Mouse (Mus musculus): ENCODE data around the gene Trim5. TPM values are rescaled to one million over a fixed set of nuclear protein-coding genes. Genes with fewer than 3 reads are reported as not detected.
A peak's percentile ranks its signal among the peaks of the same experiment; 100 is the strongest.
"Not testable (repeated sequence)": the region's sequence is repeated elsewhere in the genome, so short reads cannot be mapped to it uniquely, and the experiment has no call there.

The Trim5 gene
- polyA plus RNA-seq, 1 experiment from 2014 or later, result 0.44 TPM

DNA sequence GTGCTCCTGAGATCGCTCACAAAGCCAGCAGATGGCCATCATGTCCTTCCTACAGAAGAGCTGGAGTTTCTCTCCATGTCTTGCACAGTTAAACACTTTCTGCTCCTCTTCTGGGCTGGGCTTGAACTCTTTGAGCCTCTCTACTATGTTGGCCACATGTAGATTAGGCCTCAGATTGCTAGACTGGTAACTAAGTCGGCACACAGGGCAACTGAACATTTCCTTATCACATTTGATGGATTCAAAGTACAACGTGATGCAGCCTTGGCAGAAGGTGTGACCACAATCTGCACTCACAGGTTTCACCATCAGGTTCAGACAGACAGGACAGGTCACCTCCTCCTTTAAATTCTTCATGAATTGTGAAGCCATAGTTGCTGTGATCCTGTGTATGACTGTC is 8.5 kb downstream of the Trim5 start:
- not testable (repeated sequence) for H3K9ac ChIP-seq; DNase-seq (ENCODE audit: low spot score); H3K27me3 ChIP-seq (ENCODE audit: control insufficient read depth, insufficient read depth, low read length); H3K4me1 ChIP-seq (replicated peaks; ENCODE audit: control insufficient read depth, insufficient read depth, low read length); H3K27ac ChIP-seq; H3K4me2 ChIP-seq (replicated peaks); ATAC-seq (ENCODE audit: low FRiP score); H3K4me3 ChIP-seq (replicated peaks; ENCODE audit: low read length); H3K9me3 ChIP-seq (ENCODE audit: control insufficient read depth, low read length); H3K36me3 ChIP-seq (replicated peaks; ENCODE audit: control insufficient read depth, insufficient read depth)
- 91% methylated on average over 3 of the region's 3 CpGs for WGBS

DNA sequence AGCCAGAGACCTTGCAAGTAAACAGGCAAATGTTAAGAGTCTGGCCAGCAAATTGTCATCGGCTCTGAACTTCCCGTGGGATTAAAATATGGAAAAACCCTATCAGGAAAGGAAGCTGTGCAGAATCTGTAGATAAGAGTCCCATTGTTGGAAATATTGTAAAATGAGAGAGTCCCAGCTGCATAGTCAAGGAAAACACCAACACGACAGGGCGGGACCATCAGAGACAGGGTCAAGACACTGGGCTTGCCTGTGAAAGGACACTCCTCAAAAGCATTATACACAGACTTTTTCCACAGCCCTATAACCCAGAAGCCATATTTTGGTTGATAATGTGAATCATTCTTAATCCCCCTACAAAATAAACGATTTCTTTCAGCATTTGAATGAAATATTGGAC is 22.6 kb downstream of the Trim5 start:
- not testable (repeated sequence) for H3K4me3 ChIP-seq (replicated peaks; ENCODE audit: low read length); DNase-seq (ENCODE audit: low spot score); H3K36me3 ChIP-seq (replicated peaks; ENCODE audit: control insufficient read depth, insufficient read depth); H3K27ac ChIP-seq; H3K4me2 ChIP-seq (replicated peaks); H3K4me1 ChIP-seq (replicated peaks; ENCODE audit: control insufficient read depth, insufficient read depth, low read length); ATAC-seq (ENCODE audit: low FRiP score); H3K27me3 ChIP-seq (ENCODE audit: control insufficient read depth, insufficient read depth, low read length); H3K9ac ChIP-seq; H3K9me3 ChIP-seq (ENCODE audit: control insufficient read depth, low read length)
- WGBS, result 61% methylated on average over 2 of the region's 5 CpGs

DNA sequence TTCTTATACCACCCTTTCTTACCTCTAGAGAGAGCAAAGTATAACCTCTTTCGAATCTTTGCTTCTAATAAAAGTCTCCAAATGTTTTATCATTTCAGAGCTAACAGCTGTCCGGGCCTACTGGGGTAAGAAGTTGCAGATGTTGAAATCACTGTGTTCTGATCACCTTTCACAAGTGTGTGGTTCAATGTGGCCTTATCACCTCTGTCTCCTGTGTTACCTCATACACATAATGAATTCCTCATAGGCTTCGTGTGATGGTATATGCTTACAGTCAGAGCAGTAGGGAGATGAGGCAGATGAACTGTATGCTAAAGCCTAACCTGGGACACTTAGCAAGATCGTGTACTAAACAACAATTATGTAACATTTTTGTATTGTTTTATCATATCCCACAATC is 27.5 kb downstream of the Trim5 start:
- DNase-seq (ENCODE audit: low spot score); ATAC-seq (ENCODE audit: low FRiP score): not testable (repeated sequence)
- WGBS, result 89% methylated on average over 4 of the region's 4 CpGs

DNA sequence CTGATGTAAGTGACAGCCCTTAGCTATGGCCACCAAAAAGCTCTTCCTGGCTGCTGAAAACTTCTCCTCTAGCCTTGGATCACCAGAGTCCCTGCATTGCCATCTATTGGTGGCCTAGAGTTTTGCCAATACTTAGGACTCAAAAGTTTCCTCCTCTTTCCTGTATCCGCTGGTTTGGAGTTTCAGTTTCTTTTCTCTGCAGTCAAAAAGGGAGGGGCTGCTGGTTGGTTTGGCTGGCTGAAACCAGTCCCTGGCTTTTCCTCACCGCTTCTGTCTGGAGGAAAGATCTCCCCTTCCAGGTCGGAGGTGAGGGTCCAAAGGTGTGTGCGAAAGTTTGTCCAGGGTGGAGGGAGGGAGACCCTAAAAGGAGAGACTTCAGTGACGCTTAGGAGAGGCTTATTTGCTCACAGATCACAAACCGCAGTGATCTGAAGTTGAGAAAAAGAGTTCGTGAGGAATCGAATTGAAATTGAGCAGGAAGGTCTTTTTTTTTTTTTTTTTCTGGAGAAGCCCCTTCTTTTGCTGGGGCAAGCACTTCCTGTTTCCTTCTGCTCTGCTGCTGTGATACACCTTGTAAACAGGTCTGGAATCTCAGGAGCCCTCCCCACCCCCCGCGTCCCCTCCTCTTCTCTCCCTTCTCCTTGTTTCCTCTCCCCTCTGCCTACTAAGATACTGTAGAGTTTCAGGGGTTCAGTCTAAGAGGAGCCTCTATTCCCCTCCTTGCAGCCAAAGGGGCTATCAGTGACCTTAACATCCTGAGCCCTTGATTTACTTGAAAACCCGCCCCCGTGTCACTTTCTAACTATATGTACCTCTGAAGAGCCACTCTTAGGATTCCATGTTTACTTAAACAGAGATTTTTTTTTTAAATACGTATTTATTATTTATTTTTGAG is 43.4 kb downstream of the Trim5 start, which contains the start of gene Trim34a:
Gene Trim34a (plus strand): TSS at position 171 of the 895 bp plus-strand sequence.
- Histone ChIP-seq H3K9me3 (ENCODE audit: control insufficient read depth, low read length) (no peaks in the 10 kb centered on the region), H3K36me3 (replicated peaks; ENCODE audit: control insufficient read depth, insufficient read depth) (no peaks in the 10 kb centered on the region), H3K27ac (no peak within 1 kb of the TSS), H3K4me3 (replicated peaks; ENCODE audit: low read length) (peak within 1 kb of the TSS; percentile 27), H3K27me3 (ENCODE audit: control insufficient read depth, insufficient read depth, low read length) (no peaks in the 10 kb centered on the region), H3K4me2 (replicated peaks) (peak within 1 kb of the TSS; percentile 39), H3K9ac (peak within 1 kb of the TSS; percentile 41; the same call in 1 of the 2 replicates), H3K4me1 (replicated peaks; ENCODE audit: control insufficient read depth, insufficient read depth, low read length) (no peaks in the 10 kb centered on the region)
- ATAC-seq (ENCODE audit: low FRiP score) (peak; percentile 55; the same call in 1 of the 2 replicates), DNase-seq (ENCODE audit: low spot score) (peak; percentile 61)
- WGBS, result 9% methylated on average over 13 of the region's 13 CpGs

More for the DNA sequence above, 27.5 kb downstream of the Trim5 start:
- H3K4me3 ChIP-seq (replicated peaks; ENCODE audit: low read length); H3K4me1 ChIP-seq (replicated peaks; ENCODE audit: control insufficient read depth, insufficient read depth, low read length); H3K27me3 ChIP-seq (ENCODE audit: control insufficient read depth, insufficient read depth, low read length); H3K4me2 ChIP-seq (replicated peaks); H3K9me3 ChIP-seq (ENCODE audit: control insufficient read depth, low read length); H3K36me3 ChIP-seq (replicated peaks; ENCODE audit: control insufficient read depth, insufficient read depth); H3K9ac ChIP-seq; H3K27ac ChIP-seq: not testable (repeated sequence)

DNA sequence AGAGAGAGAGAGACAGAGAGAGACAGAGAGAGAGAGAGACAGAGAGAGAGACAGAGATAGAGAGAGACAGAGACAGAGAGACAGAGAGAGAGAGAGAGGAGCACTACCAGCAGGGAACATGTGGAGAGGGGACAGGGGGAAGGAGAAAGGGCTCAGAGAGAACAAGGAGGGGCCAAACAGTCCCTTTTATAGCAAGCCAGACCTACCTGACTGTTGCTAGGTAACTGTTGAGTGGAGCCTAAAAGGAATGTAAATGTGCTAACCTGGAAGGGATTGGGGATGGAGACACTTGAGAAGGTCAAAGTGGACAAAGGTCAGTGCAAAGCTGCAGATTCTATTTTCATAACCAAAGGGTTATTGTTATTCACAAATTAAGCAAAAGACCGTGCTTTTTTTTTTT is 44.3 kb downstream of the Trim5 start:
- no peaks in the 10 kb centered on the region for H3K36me3 ChIP-seq (replicated peaks; ENCODE audit: control insufficient read depth, insufficient read depth)
- H3K27me3 ChIP-seq (ENCODE audit: control insufficient read depth, insufficient read depth, low read length), result no peaks in the 10 kb centered on the region
- H3K27ac ChIP-seq, result no peak overlapping the region
- no peak overlapping the region for H3K4me2 ChIP-seq (replicated peaks)
- no peak for ATAC-seq (ENCODE audit: low FRiP score)
- WGBS, result 50% methylated on average over 1 of the region's 1 CpGs
- DNase-seq (ENCODE audit: low spot score), result no peak
- no peaks in the 10 kb centered on the region for H3K4me1 ChIP-seq (replicated peaks; ENCODE audit: control insufficient read depth, insufficient read depth, low read length)
- H3K9ac ChIP-seq, result no peak overlapping the region
- no peaks in the 10 kb centered on the region for H3K9me3 ChIP-seq (ENCODE audit: control insufficient read depth, low read length)
- no peak overlapping the region for H3K4me3 ChIP-seq (replicated peaks; ENCODE audit: low read length)

DNA sequence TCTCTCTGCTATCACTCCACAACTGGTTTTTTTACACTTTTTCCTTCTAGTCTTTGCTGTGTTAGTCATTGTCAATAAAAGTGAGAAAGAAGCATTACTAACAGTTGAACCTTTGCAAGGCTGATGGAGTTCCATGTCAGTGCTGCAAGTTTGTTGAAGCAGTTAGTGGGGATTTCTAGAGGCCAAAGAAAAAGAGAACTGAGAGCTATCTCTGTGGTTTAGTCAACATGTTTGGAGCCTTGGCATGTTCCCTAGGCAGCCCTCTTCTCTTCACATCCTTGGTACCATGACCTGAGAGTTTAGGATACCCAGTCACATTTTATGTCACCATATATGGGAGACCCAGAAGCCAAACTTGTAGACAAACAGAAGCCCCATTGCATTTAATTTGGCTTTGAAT is 47.0 kb downstream of the Trim5 start:
- Histone ChIP-seq H3K4me2 (replicated peaks) (no peak overlapping the region), H3K27ac (no peak overlapping the region), H3K4me3 (replicated peaks; ENCODE audit: low read length) (no peak overlapping the region), H3K9ac (no peak overlapping the region), H3K9me3 (ENCODE audit: control insufficient read depth, low read length) (no peaks in the 10 kb centered on the region), H3K36me3 (replicated peaks; ENCODE audit: control insufficient read depth, insufficient read depth) (no peaks in the 10 kb centered on the region), H3K27me3 (ENCODE audit: control insufficient read depth, insufficient read depth, low read length) (no peaks in the 10 kb centered on the region), H3K4me1 (replicated peaks; ENCODE audit: control insufficient read depth, insufficient read depth, low read length) (no peaks in the 10 kb centered on the region)
- no peak for DNase-seq (ENCODE audit: low spot score)
- ATAC-seq (ENCODE audit: low FRiP score), result no peak

DNA sequence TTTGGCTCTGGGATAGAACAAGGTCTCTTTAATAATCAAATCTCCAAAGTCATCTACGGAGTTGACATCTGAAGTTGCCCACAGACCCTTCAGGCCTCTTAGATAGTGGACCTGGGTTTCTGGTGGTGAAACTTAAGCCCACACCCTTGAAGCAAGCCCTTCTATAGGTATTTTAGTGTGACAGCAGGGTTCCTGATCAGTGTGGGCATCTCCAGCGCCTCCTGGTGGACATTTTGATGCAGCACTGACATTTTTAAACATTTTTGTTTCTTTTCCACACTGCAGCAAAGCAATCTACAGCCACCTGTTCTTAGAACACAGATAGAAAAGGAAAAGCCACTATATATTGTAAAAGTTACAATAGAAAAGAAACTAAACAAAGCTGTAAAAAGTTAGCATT is 56.7 kb downstream of the Trim5 start:
- ATAC-seq (ENCODE audit: low FRiP score) (no peak), DNase-seq (ENCODE audit: low spot score) (no peak)
- Histone ChIP-seq H3K27me3 (ENCODE audit: control insufficient read depth, insufficient read depth, low read length) (no peaks in the 10 kb centered on the region), H3K4me1 (replicated peaks; ENCODE audit: control insufficient read depth, insufficient read depth, low read length) (no peaks in the 10 kb centered on the region), H3K4me2 (replicated peaks) (no peak overlapping the region), H3K9ac (no peak overlapping the region), H3K4me3 (replicated peaks; ENCODE audit: low read length) (no peak overlapping the region), H3K27ac (no peak overlapping the region), H3K36me3 (replicated peaks; ENCODE audit: control insufficient read depth, insufficient read depth) (no peaks in the 10 kb centered on the region), H3K9me3 (ENCODE audit: control insufficient read depth, low read length) (no peaks in the 10 kb centered on the region)
- WGBS, result 44% methylated on average over 2 of the region's 2 CpGs

DNA sequence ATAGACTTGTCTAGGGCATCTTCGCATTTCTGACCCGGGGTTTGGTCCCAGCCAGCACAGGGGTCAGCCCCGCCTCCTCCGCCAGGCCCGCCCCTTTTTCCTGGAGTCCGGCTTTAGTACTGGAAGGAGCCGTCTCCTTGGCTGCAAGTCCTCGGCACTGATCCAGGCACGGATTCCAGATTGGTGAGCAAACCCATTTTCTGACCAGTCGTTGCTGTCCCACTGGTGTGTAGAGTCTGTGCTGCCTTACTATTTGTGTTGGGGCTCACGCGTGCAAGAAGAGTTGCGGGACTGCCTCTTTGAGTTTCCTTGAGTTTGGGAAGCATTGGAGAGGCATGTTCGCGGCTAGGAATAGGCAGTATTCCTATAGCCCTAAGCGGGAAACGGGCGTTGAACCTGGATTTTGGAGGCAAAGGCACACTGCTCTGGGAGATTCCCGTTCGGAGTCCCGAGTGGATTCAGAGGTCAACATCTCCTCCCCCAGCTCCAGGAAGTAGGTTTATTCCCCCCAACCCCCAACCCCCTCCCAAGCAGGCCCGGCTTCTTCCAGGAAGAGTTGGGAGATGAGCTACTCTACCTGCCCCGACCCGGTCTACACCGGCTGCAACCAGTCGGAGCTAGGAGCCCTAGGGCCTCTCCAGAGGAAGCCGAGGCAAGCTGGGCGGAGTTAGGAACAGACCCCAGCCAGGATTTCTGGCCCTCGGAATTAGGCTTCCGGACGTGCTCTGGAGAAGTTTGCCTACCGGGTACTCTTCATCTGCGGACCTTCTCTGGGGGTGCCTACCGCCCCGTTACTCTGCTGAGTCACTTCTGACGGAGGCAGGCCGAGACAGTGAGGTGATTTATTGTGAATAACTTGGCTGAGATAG is 69.0 kb downstream of the Trim5 start, which contains the start of gene Trim6:
Gene Trim6 (plus strand): TSS at position 93 of the 869 bp plus-strand sequence.
- 3% methylated on average over 37 of the region's 37 CpGs for WGBS
- Histone ChIP-seq H3K9ac (peak within 1 kb of the TSS; percentile 20; the same call in 1 of the 2 replicates), H3K27me3 (ENCODE audit: control insufficient read depth, insufficient read depth, low read length) (no peaks in the 10 kb centered on the region), H3K4me2 (replicated peaks) (peak within 1 kb of the TSS; percentile 48), H3K4me1 (replicated peaks; ENCODE audit: control insufficient read depth, insufficient read depth, low read length) (peaks cover 9% of the 10 kb centered on the region), H3K4me3 (replicated peaks; ENCODE audit: low read length) (peak within 1 kb of the TSS; percentile 29), H3K27ac (no peak within 1 kb of the TSS), H3K9me3 (ENCODE audit: control insufficient read depth, low read length) (no peaks in the 10 kb centered on the region), H3K36me3 (replicated peaks; ENCODE audit: control insufficient read depth, insufficient read depth) (no peaks in the 10 kb centered on the region)
- ATAC-seq (ENCODE audit: low FRiP score), result peak; percentile 48; the same call in 1 of the 2 replicates
- peak; percentile 26 for DNase-seq (ENCODE audit: low spot score)

DNA sequence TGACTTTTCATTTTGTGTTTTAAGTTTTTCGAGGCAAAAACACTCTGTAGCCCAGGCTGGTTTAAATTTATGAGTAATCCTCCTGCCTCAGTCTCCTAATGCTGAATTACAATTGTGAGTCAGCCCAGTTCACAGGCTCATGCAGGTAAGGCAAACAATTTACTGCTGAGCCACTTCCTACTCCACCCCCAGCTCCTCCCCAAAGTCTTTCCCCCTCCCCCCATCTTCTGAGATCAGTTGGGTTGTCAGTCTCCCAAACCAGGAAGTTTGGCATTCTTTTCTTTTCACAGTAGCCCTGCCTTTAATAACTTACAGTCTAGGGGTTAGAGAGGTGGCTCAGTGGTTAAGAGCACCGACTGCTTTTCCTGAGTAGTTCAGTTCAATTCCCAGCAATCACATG is 70.0 kb downstream of the Trim5 start:
- ATAC-seq (ENCODE audit: low FRiP score) (no peak), DNase-seq (ENCODE audit: low spot score) (no peak)
- no peak overlapping the region for H3K4me3 ChIP-seq (replicated peaks; ENCODE audit: low read length)
- no peak overlapping the region for H3K9ac ChIP-seq
- H3K4me2 ChIP-seq (replicated peaks), result no peak overlapping the region
- H3K4me1 ChIP-seq (replicated peaks; ENCODE audit: control insufficient read depth, insufficient read depth, low read length), result peaks cover 9% of the 10 kb centered on the region
- no peak overlapping the region for H3K27ac ChIP-seq
- no peaks in the 10 kb centered on the region for H3K36me3 ChIP-seq (replicated peaks; ENCODE audit: control insufficient read depth, insufficient read depth)
- WGBS, result 76% methylated on average over 2 of the region's 2 CpGs
- H3K9me3 ChIP-seq (ENCODE audit: control insufficient read depth, low read length), result no peaks in the 10 kb centered on the region
- H3K27me3 ChIP-seq (ENCODE audit: control insufficient read depth, insufficient read depth, low read length), result no peaks in the 10 kb centered on the region
